Mouse (Mus musculus) heart, postnatal 25 days (tissue): ENCODE data around the gene Rpl24. TPM values are rescaled to one million over a fixed set of nuclear protein-coding genes. Genes with fewer than 3 reads are reported as not detected.
A peak's percentile ranks its signal among the peaks of the same experiment; 100 is the strongest.

ENCODE experiments used
- DNase-seq: peaks from one replicate; pipeline ENCODE4 v3.0.0; 2022; ENCODE audit warnings: low spot score
- intact Hi-C: fragments of 180-260 bp; cut with DNase I; formaldehyde crosslinking; loops from one replicate; pipeline ENCODE4 v1.15.1; 2025
- total RNA-seq, 2 experiments: library from RNA; stranded (reverse); gene quantifications; 2 replicates each; pipeline ENCODE4 v1.2.3; 2021

The Rpl24 gene
- total RNA-seq, 2 experiments from 2014 or later: 504 to 557 TPM

- DNase-seq: no peak
- intact Hi-C loops: loop anchor here (5.0 kb wide), 2 partner anchors 108 to 163 kb away; no protein-coding TSS in a partner anchor
Observed at GRCm38 (mm10) chr16:55969147-55969546, 3.1 kb downstream of the Rpl24 start.

GRCm38 (mm10) chr16:55970416-55970815 is 4.3 kb downstream of the Rpl24 start:
- intact Hi-C loops: no loop called here
- no peak for DNase-seq

GRCm38 (mm10) chr16:55971735-55972615 is 5.9 kb downstream of the Rpl24 start:
- intact Hi-C loops: no loop called here
- DNase-seq: no peak

GRCm38 (mm10) chr16:55972626-55973201 is 6.6 kb downstream of the Rpl24 start:
- DNase-seq: no peak
- intact Hi-C loops: no loop called here

GRCm38 (mm10) chr16:55973431-55974255 is 7.6 kb downstream of the Rpl24 start, which contains the start of gene Zbtb11:
Gene Zbtb11, plus strand, starts transcription at chr16:55973883.
- intact Hi-C loops: loop anchor here (2.0 kb wide), 1 partner anchor 55 kb away; the partner anchor contains the start of gene Pcnp
- DNase-seq: peak; percentile 97

GRCm38 (mm10) chr16:55974256-55974902 is 8.3 kb downstream of the Rpl24 start:
- intact Hi-C loops: loop anchor here (2.0 kb wide), 1 partner anchor 54 kb away; the partner anchor contains the start of gene Pcnp
- DNase-seq: peak; percentile 86

- no peak for DNase-seq
Observed at GRCm38 (mm10) chr16:55974903-55975285, 8.8 kb downstream of the Rpl24 start.

GRCm38 (mm10) chr16:55986001-55986400 is 19.9 kb downstream of the Rpl24 start:
- intact Hi-C loops: no loop called here
- DNase-seq: no peak

More at GRCm38 (mm10) chr16:55974903-55975285, 8.8 kb downstream of the Rpl24 start:
- intact Hi-C loops: loop anchor here (2.0 kb wide), 1 partner anchor 54 kb away; the partner anchor contains the start of gene Pcnp

- DNase-seq: no peak
Observed at GRCm38 (mm10) chr16:55990311-55990710, 24.2 kb downstream of the Rpl24 start.

GRCm38 (mm10) chr16:55994235-55994634 is 28.2 kb downstream of the Rpl24 start:
- intact Hi-C loops: no loop called here
- no peak for DNase-seq

More at GRCm38 (mm10) chr16:55990311-55990710, 24.2 kb downstream of the Rpl24 start:
- intact Hi-C loops: no loop called here

- intact Hi-C loops: no loop called here
- no peak for DNase-seq
Observed at GRCm38 (mm10) chr16:56006798-56007197, 40.7 kb downstream of the Rpl24 start.

- intact Hi-C loops: no loop called here
- DNase-seq: no peak
Observed at GRCm38 (mm10) chr16:56008862-56009261, 42.8 kb downstream of the Rpl24 start.

- DNase-seq: no peak
- intact Hi-C loops: no loop called here
Observed at GRCm38 (mm10) chr16:56012789-56013743, 47.0 kb downstream of the Rpl24 start.

- intact Hi-C loops: no loop called here
- no peak for DNase-seq
Observed at GRCm38 (mm10) chr16:56014076-56014475, 48.0 kb downstream of the Rpl24 start.

GRCm38 (mm10) chr16:56019660-56020059 is 53.6 kb downstream of the Rpl24 start:
- no peak for DNase-seq
- intact Hi-C loops: no loop called here
